Mouse (Mus musculus) liver, postnatal 0 days (tissue): ENCODE data around the gene Zic2.

Source experiments
- CTCF ChIP-seq: sonication (generic); IDR thresholded peaks from 2 replicates; pipeline ENCODE4 v1.5.1; 2016; ENCODE audit warnings: antibody characterized with exemption, low read depth
- EP300 ChIP-seq: IDR thresholded peaks from 2 replicates; pipeline ENCODE4 v1.6.1; 2016; ENCODE audit warnings: antibody characterized with exemption, low read depth, mild to moderate bottlenecking

- TF ChIP-seq CTCF: no peak
- no peak for TF ChIP-seq EP300
These were observed 53.2 kb downstream of the Zic2 start for GRCm38 (mm10) chr14:122528475-122528874.
